Mouse (Mus musculus): Measurements from ENCODE around the gene Ak4. TPM values are rescaled to one million over a fixed set of nuclear protein-coding genes. Genes with fewer than 3 reads are reported as not detected.

Gene Ak4
- polyA plus RNA-seq, 1 experiment from 2014 or later = 4.6 TPM

GRCm38 (mm10) chr4:101425666-101426065, 6.6 kb downstream of the Ak4 start:
- ATAC-seq (ENCODE audit: low read depth) = no peak
- Histone ChIP-seq H3K4me2 (no peak overlapping the region), H3K4me1 (replicated peaks) (peaks cover 8% of the 10 kb centered on the region), H3K9me3 (no peaks in the 10 kb centered on the region), H3K36me3 (no peaks in the 10 kb centered on the region), H3K9ac (no peak overlapping the region), H3K27ac (replicated peaks) (no peak overlapping the region), H3K4me3 (no peak overlapping the region), H3K27me3 (peaks cover 10% of the 10 kb centered on the region)
- WGBS = 91% methylated on average over 3 of the region's 3 CpGs

GRCm38 (mm10) chr4:101426566-101426965, 7.5 kb downstream of the Ak4 start:
- 0 out of 2 replicates have a peak, but pooled peaks cover 2% of the 10 kb centered on the region for H3K27me3 ChIP-seq
- H3K4me1 ChIP-seq (replicated peaks) = 0 out of 2 replicates have a peak, but pooled peaks cover 2% of the 10 kb centered on the region

GRCm38 (mm10) chr4:101427886-101428680, 9.0 kb downstream of the Ak4 start:
- ATAC-seq (ENCODE audit: low read depth) = no peak
- H3K4me2 ChIP-seq = no peak overlapping the region
- 85% methylated on average over 11 of the region's 11 CpGs for WGBS
- H3K4me1 ChIP-seq (replicated peaks) = 0 out of 2 replicates have a peak, but pooled peaks cover under 1% of the 10 kb centered on the region
- H3K9ac ChIP-seq = no peak overlapping the region
- H3K36me3 ChIP-seq = no peaks in the 10 kb centered on the region
- no peaks in the 10 kb centered on the region for H3K9me3 ChIP-seq
- no peak overlapping the region for H3K4me3 ChIP-seq
- H3K27ac ChIP-seq (replicated peaks) = no peak overlapping the region
- no peaks in the 10 kb centered on the region for H3K27me3 ChIP-seq

More at GRCm38 (mm10) chr4:101426566-101426965, 7.5 kb downstream of the Ak4 start:
- no peak for ATAC-seq (ENCODE audit: low read depth)
- no peak overlapping the region for H3K9ac ChIP-seq
- no peak overlapping the region for H3K4me2 ChIP-seq
- H3K27ac ChIP-seq (replicated peaks) = no peak overlapping the region
- H3K4me3 ChIP-seq = no peak overlapping the region
- H3K9me3 ChIP-seq = no peaks in the 10 kb centered on the region
- WGBS = 84% methylated on average over 6 of the region's 6 CpGs
- H3K36me3 ChIP-seq = no peaks in the 10 kb centered on the region

GRCm38 (mm10) chr4:101429073-101429472, 10.0 kb downstream of the Ak4 start:
- Histone ChIP-seq H3K27ac (replicated peaks) (no peak overlapping the region), H3K4me1 (replicated peaks) (no peaks in the 10 kb centered on the region), H3K9me3 (no peaks in the 10 kb centered on the region), H3K9ac (no peak overlapping the region), H3K27me3 (no peaks in the 10 kb centered on the region), H3K4me3 (no peak overlapping the region), H3K4me2 (no peak overlapping the region), H3K36me3 (no peaks in the 10 kb centered on the region)
- no peak for ATAC-seq (ENCODE audit: low read depth)
- WGBS = 88% methylated on average over 2 of the region's 2 CpGs

- no peak overlapping the region for H3K27ac ChIP-seq (replicated peaks)
- no peak overlapping the region for H3K4me2 ChIP-seq
- H3K4me1 ChIP-seq (replicated peaks) = no peaks in the 10 kb centered on the region
- no peak overlapping the region for H3K4me3 ChIP-seq
- WGBS = 95% methylated on average over 6 of the region's 6 CpGs
- ATAC-seq (ENCODE audit: low read depth) = no peak
- no peaks in the 10 kb centered on the region for H3K27me3 ChIP-seq
- no peaks in the 10 kb centered on the region for H3K9me3 ChIP-seq
- H3K36me3 ChIP-seq = no peaks in the 10 kb centered on the region
- no peak overlapping the region for H3K9ac ChIP-seq
Observed at GRCm38 (mm10) chr4:101430000-101430399, 10.9 kb downstream of the Ak4 start.

GRCm38 (mm10) chr4:101436761-101437512, 17.9 kb downstream of the Ak4 start:
- no peaks in the 10 kb centered on the region for H3K27me3 ChIP-seq
- H3K9me3 ChIP-seq = no peaks in the 10 kb centered on the region
- ATAC-seq (ENCODE audit: low read depth) = peak; percentile 55; the same call in 1 of the 2 replicates
- H3K4me3 ChIP-seq = no peak overlapping the region
- H3K4me1 ChIP-seq (replicated peaks) = 0 out of 2 replicates have a peak, but pooled peaks cover 8% of the 10 kb centered on the region
- H3K9ac ChIP-seq = no peak overlapping the region
- H3K4me2 ChIP-seq = no peak overlapping the region
- 76% methylated on average over 8 of the region's 8 CpGs for WGBS
- H3K36me3 ChIP-seq = no peaks in the 10 kb centered on the region
- H3K27ac ChIP-seq (replicated peaks) = no peak overlapping the region; the same call in 1 of the 2 replicates

- H3K9ac ChIP-seq = no peak overlapping the region
- no peak overlapping the region for H3K27ac ChIP-seq (replicated peaks)
- no peaks in the 10 kb centered on the region for H3K9me3 ChIP-seq
- no peak overlapping the region for H3K4me2 ChIP-seq
- 0 out of 2 replicates have a peak, but pooled peaks cover 8% of the 10 kb centered on the region for H3K4me1 ChIP-seq (replicated peaks)
- no peaks in the 10 kb centered on the region for H3K27me3 ChIP-seq
- no peak for ATAC-seq (ENCODE audit: low read depth)
- no peaks in the 10 kb centered on the region for H3K36me3 ChIP-seq
- WGBS = 84% methylated on average over 8 of the region's 8 CpGs
- no peak overlapping the region for H3K4me3 ChIP-seq
Observed at GRCm38 (mm10) chr4:101438271-101438670, 19.2 kb downstream of the Ak4 start.

- H3K4me1 ChIP-seq (replicated peaks) = 0 out of 2 replicates have a peak, but pooled peaks cover 8% of the 10 kb centered on the region
- no peak overlapping the region for H3K9ac ChIP-seq
- H3K9me3 ChIP-seq = no peaks in the 10 kb centered on the region
- no peaks in the 10 kb centered on the region for H3K36me3 ChIP-seq
- H3K4me3 ChIP-seq = no peak overlapping the region
- 68% methylated on average over 13 of the region's 13 CpGs for WGBS
- H3K27ac ChIP-seq (replicated peaks) = 0 out of 2 replicates have a peak overlapping the region, but pooled peaks have one; percentile 23
- no peaks in the 10 kb centered on the region for H3K27me3 ChIP-seq
- peak; percentile 73; the same call in 1 of the 2 replicates for ATAC-seq (ENCODE audit: low read depth)
- H3K4me2 ChIP-seq = no peak overlapping the region
Observed at GRCm38 (mm10) chr4:101439738-101440389, 20.8 kb downstream of the Ak4 start.

GRCm38 (mm10) chr4:101442791-101443190, 23.7 kb downstream of the Ak4 start:
- Histone ChIP-seq H3K4me1 (replicated peaks) (0 out of 2 replicates have a peak, but pooled peaks cover 8% of the 10 kb centered on the region), H3K36me3 (no peaks in the 10 kb centered on the region), H3K9ac (no peak overlapping the region), H3K4me3 (no peak overlapping the region), H3K27me3 (no peaks in the 10 kb centered on the region), H3K27ac (replicated peaks) (no peak overlapping the region), H3K9me3 (no peaks in the 10 kb centered on the region), H3K4me2 (no peak overlapping the region)
- no peak for ATAC-seq (ENCODE audit: low read depth)
- WGBS = 70% methylated on average over 2 of the region's 2 CpGs

- Histone ChIP-seq H3K27me3 (no peaks in the 10 kb centered on the region), H3K4me1 (replicated peaks) (0 out of 2 replicates have a peak, but pooled peaks cover 8% of the 10 kb centered on the region), H3K9ac (no peak overlapping the region), H3K4me3 (no peak overlapping the region), H3K9me3 (no peaks in the 10 kb centered on the region), H3K27ac (replicated peaks) (no peak overlapping the region), H3K36me3 (no peaks in the 10 kb centered on the region), H3K4me2 (no peak overlapping the region)
- WGBS = 78% methylated on average over 7 of the region's 7 CpGs
- ATAC-seq (ENCODE audit: low read depth) = no peak
Observed at GRCm38 (mm10) chr4:101443419-101443991, 24.4 kb downstream of the Ak4 start.

- Histone ChIP-seq H3K4me2 (no peak overlapping the region), H3K9me3 (no peaks in the 10 kb centered on the region), H3K27me3 (no peaks in the 10 kb centered on the region), H3K27ac (replicated peaks) (no peak overlapping the region), H3K4me3 (no peak overlapping the region), H3K36me3 (no peaks in the 10 kb centered on the region), H3K4me1 (replicated peaks) (no peaks in the 10 kb centered on the region), H3K9ac (no peak overlapping the region)
- 79% methylated on average over 4 of the region's 4 CpGs for WGBS
- no peak for ATAC-seq (ENCODE audit: low read depth)
Observed at GRCm38 (mm10) chr4:101445660-101446059, 26.6 kb downstream of the Ak4 start.
